Mouse (Mus musculus) erythroblast, adult 5-6 weeks (primary cell): ENCODE measurements at regions not wholly inside any gene's neighbourhood (a gene's known extent, or its start where the extent isn't known, plus 50 kb on each side); places are given as distances from the start of the nearest gene placed in this dataset.

Experiments
- ATAC-seq: replicated peaks from 2 replicates; pipeline ENCODE4 v1.8.0; 2016; ENCODE audit warnings: moderate number of reproducible peaks, mild to moderate bottlenecking, moderate TSS enrichment, inconsistent platforms; ENCODE audit not compliant: poor library complexity, low FRiP score, severe bottlenecking

- ATAC-seq, result no peak
These were observed 337.9 kb upstream of the Eif4g2 start for GRCm38 (mm10) chr7:111420698-111421097.

- no peak for ATAC-seq
These were observed 334.9 kb upstream of the Eif4g2 start for GRCm38 (mm10) chr7:111417735-111418134.

- ATAC-seq, result no peak
These were observed 333.2 kb upstream of the Eif4g2 start for GRCm38 (mm10) chr7:111416061-111416460.

GRCm38 (mm10) chr7:111413745-111414144 is 330.9 kb upstream of the Eif4g2 start:
- ATAC-seq, result no peak

GRCm38 (mm10) chr7:111412957-111413356 is 330.1 kb upstream of the Eif4g2 start:
- no peak for ATAC-seq

GRCm38 (mm10) chr7:111411386-111411960 is 328.6 kb upstream of the Eif4g2 start:
- ATAC-seq, result no peak

GRCm38 (mm10) chr7:111395972-111396371 is 313.1 kb upstream of the Eif4g2 start:
- no peak for ATAC-seq

- no peak for ATAC-seq
These were observed 312.3 kb upstream of the Eif4g2 start for GRCm38 (mm10) chr7:111395111-111395510.

GRCm38 (mm10) chr7:111393846-111394245 is 311.0 kb upstream of the Eif4g2 start:
- no peak for ATAC-seq

- no peak for ATAC-seq
These were observed 306.9 kb upstream of the Eif4g2 start for GRCm38 (mm10) chr7:111389690-111390089.

GRCm38 (mm10) chr7:111374534-111374933 is 291.7 kb upstream of the Eif4g2 start:
- ATAC-seq, result no peak

- no peak for ATAC-seq
These were observed 290.7 kb upstream of the Eif4g2 start for GRCm38 (mm10) chr7:111373380-111374173.

GRCm38 (mm10) chr7:111370421-111370887 is 287.6 kb upstream of the Eif4g2 start:
- ATAC-seq, result no peak

GRCm38 (mm10) chr7:111368296-111369004 is 285.6 kb upstream of the Eif4g2 start:
- no peak for ATAC-seq

GRCm38 (mm10) chr7:111366951-111367653 is 284.3 kb upstream of the Eif4g2 start:
- ATAC-seq, result no peak

GRCm38 (mm10) chr7:111365384-111365783 is 282.6 kb upstream of the Eif4g2 start:
- no peak for ATAC-seq

GRCm38 (mm10) chr7:111363206-111363605 is 280.4 kb upstream of the Eif4g2 start:
- ATAC-seq, result no peak

GRCm38 (mm10) chr7:111362646-111363045 is 279.8 kb upstream of the Eif4g2 start:
- ATAC-seq, result no peak

- ATAC-seq, result no peak
These were observed 272.3 kb upstream of the Eif4g2 start for GRCm38 (mm10) chr7:111355088-111355656.

- no peak for ATAC-seq
These were observed 271.2 kb upstream of the Eif4g2 start for GRCm38 (mm10) chr7:111354066-111354465.
